Mouse (Mus musculus) heart, embryonic 15.5 days (tissue): ENCODE results near the gene Gm6993. TPM values are rescaled to one million over a fixed set of nuclear protein-coding genes. Genes with fewer than 3 reads are reported as not detected.

Experiments
- ATAC-seq: fragments of 200-750 bp; cut with Nextera tagmentation; replicated peaks from 2 replicates; pipeline ENCODE4 v1.8.0; 2017; ENCODE audit warnings: low read depth, moderate TSS enrichment; ENCODE audit not compliant: insufficient number of reproducible peaks, insufficient read depth, low FRiP score
- H3K27ac ChIP-seq: fragments of 300-500 bp; sonication (generic); 2 replicates; pipeline ENCODE4 v1.5.1; 2015; ENCODE audit warnings: mild to moderate bottlenecking, inconsistent platforms
- H3K27me3 ChIP-seq: fragments of 300-500 bp; sonication (generic); 2 replicates; pipeline ENCODE4 v1.6.1; 2015; ENCODE audit warnings: inconsistent platforms
- H3K36me3 ChIP-seq: fragments of 300-500 bp; sonication (generic); 2 replicates; pipeline ENCODE4 v1.6.1; 2015; ENCODE audit warnings: mild to moderate bottlenecking, inconsistent platforms
- H3K4me1 ChIP-seq: fragments of 300-500 bp; sonication (generic); replicated peaks from 2 replicates; pipeline ENCODE4 v1.6.1; 2015; ENCODE audit warnings: inconsistent platforms
- H3K4me2 ChIP-seq: fragments of 300-500 bp; sonication (generic); 2 replicates; pipeline ENCODE4 v1.6.1; 2015; ENCODE audit warnings: inconsistent platforms, mild to moderate bottlenecking, moderate library complexity
- H3K4me3 ChIP-seq: fragments of 300-500 bp; sonication (generic); 2 replicates; pipeline ENCODE4 v1.5.1; 2015; ENCODE audit warnings: mild to moderate bottlenecking, inconsistent platforms
- H3K9ac ChIP-seq: fragments of 300-500 bp; sonication (generic); 2 replicates; pipeline ENCODE4 v1.6.1; 2015; ENCODE audit warnings: mild to moderate bottlenecking, inconsistent platforms
- H3K9me3 ChIP-seq: fragments of 300-500 bp; sonication (generic); replicated peaks from 2 replicates; pipeline ENCODE4 v1.6.1; 2016; ENCODE audit warnings: inconsistent platforms
- WGBS: fragments of 180-500 bp; shearing (Covaris S2); methylation state at CpG from one replicate; pipeline ENCODE4 v1.1.7; 2015; ENCODE audit warnings: mixed read lengths; 5-methylcytosine and 5-hydroxymethylcytosine counted together
- polyA plus RNA-seq: library from polyadenylated mRNA; unstranded; fragments of >200 nt; fragmentation: Nextera tagmentation; extraction: Ambion mirVana; gene quantifications from 2 replicates; pipeline ENCODE4 v1.2.1, GENCODE M21; 2015

Gene Gm6993
- polyA plus RNA-seq, 1 experiment from 2014 or later: not detected

GRCm38 (mm10) chr12:31241595-31242342 lies 1.2 kb downstream of the Gm6993 start:
- WGBS: 64% methylated on average over 6 of the region's 6 CpGs
- ATAC-seq: no peak
- no peaks in the 10 kb centered on the region for H3K27me3 ChIP-seq
- no peak overlapping the region for H3K4me2 ChIP-seq
- peaks cover 7% of the 10 kb centered on the region for H3K4me1 ChIP-seq
- no peak overlapping the region for H3K27ac ChIP-seq
- H3K36me3 ChIP-seq: no peaks in the 10 kb centered on the region
- no peaks in the 10 kb centered on the region for H3K9me3 ChIP-seq
- H3K9ac ChIP-seq: no peak overlapping the region
- H3K4me3 ChIP-seq: no peak overlapping the region

GRCm38 (mm10) chr12:31244001-31244400 lies 3.4 kb downstream of the Gm6993 start:
- peaks cover 9% of the 10 kb centered on the region for H3K4me1 ChIP-seq
- no peak overlapping the region for H3K27ac ChIP-seq
- H3K9me3 ChIP-seq: no peaks in the 10 kb centered on the region
- H3K9ac ChIP-seq: no peak overlapping the region
- ATAC-seq: no peak
- H3K27me3 ChIP-seq: no peaks in the 10 kb centered on the region
- H3K36me3 ChIP-seq: no peaks in the 10 kb centered on the region
- H3K4me2 ChIP-seq: no peak overlapping the region
- 74% methylated on average over 2 of the region's 2 CpGs for WGBS
- no peak overlapping the region for H3K4me3 ChIP-seq

GRCm38 (mm10) chr12:31244691-31245090 lies 4.1 kb downstream of the Gm6993 start:
- Histone ChIP-seq H3K4me3 (no peak overlapping the region), H3K4me1 (peaks cover 10% of the 10 kb centered on the region), H3K9ac (no peak overlapping the region), H3K27ac (no peak overlapping the region), H3K4me2 (no peak overlapping the region), H3K9me3 (no peaks in the 10 kb centered on the region), H3K27me3 (no peaks in the 10 kb centered on the region), H3K36me3 (no peaks in the 10 kb centered on the region)
- WGBS: 82% methylated on average over 3 of the region's 3 CpGs
- ATAC-seq: no peak

GRCm38 (mm10) chr12:31246153-31246552 lies 5.6 kb downstream of the Gm6993 start:
- H3K4me3 ChIP-seq: no peak overlapping the region
- no peak overlapping the region for H3K27ac ChIP-seq
- ATAC-seq: no peak
- no peak overlapping the region for H3K4me2 ChIP-seq
- 38% methylated on average over 3 of the region's 3 CpGs for WGBS
- no peak overlapping the region for H3K9ac ChIP-seq
- no peaks in the 10 kb centered on the region for H3K36me3 ChIP-seq
- no peaks in the 10 kb centered on the region for H3K27me3 ChIP-seq
- no peaks in the 10 kb centered on the region for H3K9me3 ChIP-seq
- peaks cover 10% of the 10 kb centered on the region for H3K4me1 ChIP-seq

- Histone ChIP-seq H3K9me3 (no peaks in the 10 kb centered on the region), H3K4me2 (no peak overlapping the region), H3K4me1 (peaks cover 10% of the 10 kb centered on the region), H3K4me3 (no peak overlapping the region), H3K27ac (no peak overlapping the region), H3K27me3 (no peaks in the 10 kb centered on the region), H3K9ac (no peak overlapping the region), H3K36me3 (no peaks in the 10 kb centered on the region)
- WGBS: 44% methylated on average over 3 of the region's 3 CpGs
- ATAC-seq: no peak
Observed at GRCm38 (mm10) chr12:31246615-31247014, 6.0 kb downstream of the Gm6993 start.

GRCm38 (mm10) chr12:31248165-31248564 lies 7.6 kb downstream of the Gm6993 start:
- H3K4me3 ChIP-seq: no peak overlapping the region
- no peaks in the 10 kb centered on the region for H3K9me3 ChIP-seq
- H3K9ac ChIP-seq: no peak overlapping the region
- no peaks in the 10 kb centered on the region for H3K36me3 ChIP-seq
- no peak overlapping the region for H3K27ac ChIP-seq
- H3K27me3 ChIP-seq: no peaks in the 10 kb centered on the region
- 34% methylated on average over 3 of the region's 3 CpGs for WGBS
- H3K4me2 ChIP-seq: no peak overlapping the region
- 0 out of 2 replicates have a peak, but pooled peaks have one; percentile 35 for ATAC-seq
- H3K4me1 ChIP-seq: peaks cover 18% of the 10 kb centered on the region

- Histone ChIP-seq H3K4me1 (peaks cover 18% of the 10 kb centered on the region), H3K9ac (no peak overlapping the region), H3K4me2 (peak overlapping the region; percentile 8; the same call in 1 of the 2 replicates), H3K9me3 (no peaks in the 10 kb centered on the region), H3K4me3 (no peak overlapping the region), H3K27ac (no peak overlapping the region; the same call in 1 of the 2 replicates), H3K36me3 (no peaks in the 10 kb centered on the region), H3K27me3 (no peaks in the 10 kb centered on the region)
- no peak for ATAC-seq
- WGBS: 32% methylated on average over 10 of the region's 10 CpGs
Observed at GRCm38 (mm10) chr12:31248681-31249080, 8.1 kb downstream of the Gm6993 start.

- no peak overlapping the region for H3K27ac ChIP-seq
- H3K9me3 ChIP-seq: no peaks in the 10 kb centered on the region
- H3K36me3 ChIP-seq: no peaks in the 10 kb centered on the region
- no peak overlapping the region for H3K9ac ChIP-seq
- H3K4me3 ChIP-seq: no peak overlapping the region
- no peak overlapping the region for H3K4me2 ChIP-seq
- ATAC-seq: no peak
- peaks cover 18% of the 10 kb centered on the region for H3K4me1 ChIP-seq
- WGBS: 44% methylated on average over 4 of the region's 4 CpGs
- no peaks in the 10 kb centered on the region for H3K27me3 ChIP-seq
Observed at GRCm38 (mm10) chr12:31252259-31252658, 11.7 kb downstream of the Gm6993 start.

- Histone ChIP-seq H3K4me1 (peaks cover 8% of the 10 kb centered on the region), H3K4me3 (no peak overlapping the region), H3K27ac (no peak overlapping the region), H3K27me3 (no peaks in the 10 kb centered on the region), H3K36me3 (no peaks in the 10 kb centered on the region), H3K4me2 (no peak overlapping the region), H3K9ac (no peak overlapping the region), H3K9me3 (no peaks in the 10 kb centered on the region)
- ATAC-seq: no peak
- 72% methylated on average over 8 of the region's 8 CpGs for WGBS
Observed at GRCm38 (mm10) chr12:31254978-31255377, 14.4 kb downstream of the Gm6993 start.

- WGBS: 70% methylated on average over 9 of the region's 9 CpGs
- Histone ChIP-seq H3K9me3 (no peaks in the 10 kb centered on the region), H3K4me3 (no peak overlapping the region), H3K27ac (no peak overlapping the region), H3K27me3 (no peaks in the 10 kb centered on the region), H3K4me1 (peaks cover 8% of the 10 kb centered on the region), H3K36me3 (no peaks in the 10 kb centered on the region), H3K9ac (no peak overlapping the region), H3K4me2 (no peak overlapping the region)
- ATAC-seq: peak; percentile 43; the same call in 1 of the 2 replicates
Observed at GRCm38 (mm10) chr12:31256121-31256903, 15.7 kb downstream of the Gm6993 start.

- Histone ChIP-seq H3K4me3 (no peak overlapping the region), H3K9ac (no peak overlapping the region), H3K27ac (peak overlapping the region; percentile 79), H3K27me3 (no peaks in the 10 kb centered on the region), H3K9me3 (no peaks in the 10 kb centered on the region), H3K36me3 (no peaks in the 10 kb centered on the region), H3K4me2 (no peak overlapping the region), H3K4me1 (peaks cover 31% of the 10 kb centered on the region)
- ATAC-seq: peak; percentile 24
- WGBS: 36% methylated on average over 3 of the region's 3 CpGs
Observed at GRCm38 (mm10) chr12:31261882-31262281, 21.3 kb downstream of the Gm6993 start.
